Mouse (Mus musculus) neural tube, embryonic 11.5 days (tissue): Measurements from ENCODE around the gene Avpi1. TPM values are rescaled to one million over a fixed set of nuclear protein-coding genes. Genes with fewer than 3 reads are reported as not detected.
A peak's percentile ranks its signal among the peaks of the same experiment; 100 is the strongest.

Source experiments
- ATAC-seq: fragments of 200-750 bp; cut with Nextera tagmentation; 2 replicates; pipeline ENCODE4 v1.8.0; 2017; ENCODE audit warnings: moderate number of reproducible peaks, mild to moderate bottlenecking, moderate TSS enrichment, moderate library complexity; ENCODE audit not compliant: insufficient read depth, low FRiP score, low TSS enrichment
- DNase-seq: peaks from one replicate; pipeline ENCODE4 v3.0.0-alpha.2; 2015; ENCODE audit warnings: low spot score
- H3K27ac ChIP-seq: fragments of 300-500 bp; sonication (generic); 2 replicates; pipeline ENCODE4 v1.5.1; 2014; ENCODE audit warnings: low read depth, mild to moderate bottlenecking, low read length
- H3K27me3 ChIP-seq: fragments of 300-500 bp; sonication (generic); 2 replicates; pipeline ENCODE4 v1.6.1; 2014; ENCODE audit warnings: mild to moderate bottlenecking, low read length, mixed read lengths; ENCODE audit not compliant: control insufficient read depth, insufficient read depth
- H3K36me3 ChIP-seq: fragments of 300-500 bp; sonication (generic); 2 replicates; pipeline ENCODE4 v1.6.1; 2014; ENCODE audit warnings: mild to moderate bottlenecking, low read length, moderate library complexity, mixed read lengths; ENCODE audit not compliant: control insufficient read depth, insufficient read depth
- H3K4me1 ChIP-seq: fragments of 300-500 bp; sonication (generic); 2 replicates; pipeline ENCODE4 v1.6.1; 2014; ENCODE audit warnings: low read length, mixed read lengths; ENCODE audit not compliant: control insufficient read depth, insufficient read depth
- H3K4me2 ChIP-seq: fragments of 300-500 bp; sonication (generic); 2 replicates; pipeline ENCODE4 v1.6.1; 2014; ENCODE audit warnings: low read depth, mild to moderate bottlenecking, moderate library complexity
- H3K4me3 ChIP-seq: fragments of 300-500 bp; sonication (generic); 2 replicates; pipeline ENCODE4 v1.5.1; 2014; ENCODE audit warnings: low read depth, low read length
- H3K9ac ChIP-seq: fragments of 300-500 bp; sonication (generic); 2 replicates; pipeline ENCODE4 v1.6.1; 2014; ENCODE audit warnings: mild to moderate bottlenecking, low read length
- H3K9me3 ChIP-seq: fragments of 300-500 bp; sonication (generic); 2 replicates; pipeline ENCODE4 v1.6.1; 2016; ENCODE audit warnings: low read length; ENCODE audit not compliant: control insufficient read depth
- WGBS: fragments of 180-500 bp; shearing (Covaris S2); extraction: QIAGEN DNeasy Blood & Tissue Kit; methylation state at CpG from one replicate; pipeline ENCODE4 v1.1.7; 2014; 5-methylcytosine and 5-hydroxymethylcytosine counted together
- polyA plus RNA-seq: library from polyadenylated mRNA; unstranded; fragments of >200 nt; fragmentation: Nextera tagmentation; extraction: Ambion mirVana; gene quantifications from 2 replicates; pipeline ENCODE4 v1.2.1, GENCODE M21; 2014

Gene Avpi1
- polyA plus RNA-seq: 13.0 and 13.6 TPM in 2 replicates

GRCm38 (mm10) chr19:42128787-42129508, at the start of gene Avpi1:
Gene Avpi1 (minus strand): TSS chr19:42129059.
- Histone ChIP-seq H3K27ac (no peak within 1 kb of the TSS; the same call in 1 of the 2 replicates), H3K9ac (peak within 1 kb of the TSS; percentile 69), H3K36me3 (no peaks in the 10 kb centered on the region), H3K4me1 (peaks cover 13% of the 10 kb centered on the region), H3K9me3 (no peaks in the 10 kb centered on the region), H3K27me3 (no peaks in the 10 kb centered on the region), H3K4me3 (peak within 1 kb of the TSS; percentile 55), H3K4me2 (peak within 1 kb of the TSS; percentile 94)
- ATAC-seq (peak; percentile 96), DNase-seq (peak; percentile 95)
- under 1% methylated on average over 54 of the region's 54 CpGs for WGBS

GRCm38 (mm10) chr19:42177461-42177860, 48.6 kb upstream of the Avpi1 start:
- no peaks in the 10 kb centered on the region for H3K4me1 ChIP-seq
- 100% methylated on average over 2 of the region's 2 CpGs for WGBS
- H3K9ac ChIP-seq: no peak overlapping the region
- DNase-seq (no peak), ATAC-seq (no peak)
- no peaks in the 10 kb centered on the region for H3K9me3 ChIP-seq
- H3K4me3 ChIP-seq: no peak overlapping the region
- H3K27me3 ChIP-seq: no peaks in the 10 kb centered on the region
- no peak overlapping the region for H3K4me2 ChIP-seq
- H3K36me3 ChIP-seq: peaks cover 2% of the 10 kb centered on the region
- no peak overlapping the region for H3K27ac ChIP-seq

GRCm38 (mm10) chr19:42176841-42177240, 48.0 kb upstream of the Avpi1 start:
- Histone ChIP-seq H3K27me3 (no peaks in the 10 kb centered on the region), H3K4me3 (no peak overlapping the region), H3K9me3 (no peaks in the 10 kb centered on the region), H3K36me3 (peaks cover 2% of the 10 kb centered on the region; the same call in 1 of the 2 replicates), H3K27ac (no peak overlapping the region), H3K4me1 (no peaks in the 10 kb centered on the region), H3K9ac (no peak overlapping the region), H3K4me2 (no peak overlapping the region)
- no peak for DNase-seq
- WGBS: 91% methylated on average over 7 of the region's 7 CpGs
- no peak for ATAC-seq

GRCm38 (mm10) chr19:42170025-42170969, 41.4 kb upstream of the Avpi1 start:
- H3K27ac ChIP-seq: no peak overlapping the region
- H3K4me1 ChIP-seq: peaks cover 7% of the 10 kb centered on the region; the same call in 1 of the 2 replicates
- ATAC-seq (peak; percentile 88), DNase-seq (peak; percentile 95)
- 2% methylated on average over 55 of the region's 56 CpGs for WGBS
- H3K4me2 ChIP-seq: peak overlapping the region; percentile 78
- no peaks in the 10 kb centered on the region for H3K9me3 ChIP-seq
- H3K9ac ChIP-seq: peak overlapping the region; percentile 76
- H3K4me3 ChIP-seq: peak overlapping the region; percentile 75
- no peaks in the 10 kb centered on the region for H3K27me3 ChIP-seq
- H3K36me3 ChIP-seq: no peaks in the 10 kb centered on the region

GRCm38 (mm10) chr19:42169322-42169975, 40.6 kb upstream of the Avpi1 start:
- Histone ChIP-seq H3K27ac (no peak overlapping the region), H3K36me3 (no peaks in the 10 kb centered on the region), H3K9ac (no peak overlapping the region), H3K4me2 (no peak overlapping the region), H3K27me3 (no peaks in the 10 kb centered on the region), H3K4me1 (peaks cover 7% of the 10 kb centered on the region; the same call in 1 of the 2 replicates), H3K9me3 (no peaks in the 10 kb centered on the region), H3K4me3 (no peak overlapping the region)
- ATAC-seq (no peak), DNase-seq (no peak)
- 83% methylated on average over 10 of the region's 10 CpGs for WGBS

GRCm38 (mm10) chr19:42167489-42167888, 38.6 kb upstream of the Avpi1 start:
- H3K9ac ChIP-seq: no peak overlapping the region
- DNase-seq (no peak), ATAC-seq (no peak)
- H3K9me3 ChIP-seq: no peaks in the 10 kb centered on the region
- H3K4me3 ChIP-seq: no peak overlapping the region
- H3K27ac ChIP-seq: no peak overlapping the region
- no peaks in the 10 kb centered on the region for H3K36me3 ChIP-seq
- 63% methylated on average over 9 of the region's 9 CpGs for WGBS
- no peak overlapping the region for H3K4me2 ChIP-seq
- peaks cover 7% of the 10 kb centered on the region; the same call in 1 of the 2 replicates for H3K4me1 ChIP-seq
- no peaks in the 10 kb centered on the region for H3K27me3 ChIP-seq

- Histone ChIP-seq H3K27ac (no peak overlapping the region), H3K9me3 (no peaks in the 10 kb centered on the region)
Observed at GRCm38 (mm10) chr19:42166766-42167165, 37.9 kb upstream of the Avpi1 start.

GRCm38 (mm10) chr19:42166130-42166529, 37.3 kb upstream of the Avpi1 start:
- Histone ChIP-seq H3K36me3 (no peaks in the 10 kb centered on the region), H3K27ac (no peak overlapping the region), H3K9me3 (no peaks in the 10 kb centered on the region), H3K9ac (0 out of 2 replicates have a peak overlapping the region, but pooled peaks have one; percentile 10), H3K4me1 (peaks cover 2% of the 10 kb centered on the region; the same call in 1 of the 2 replicates), H3K27me3 (no peaks in the 10 kb centered on the region), H3K4me3 (no peak overlapping the region), H3K4me2 (peak overlapping the region; percentile 38)
- ATAC-seq (no peak), DNase-seq (peak; percentile 85)
- WGBS: 3% methylated on average over 12 of the region's 12 CpGs

More at GRCm38 (mm10) chr19:42166766-42167165, 37.9 kb upstream of the Avpi1 start:
- 58% methylated on average over 3 of the region's 3 CpGs for WGBS
- Histone ChIP-seq H3K4me1 (peaks cover 7% of the 10 kb centered on the region; the same call in 1 of the 2 replicates), H3K4me3 (no peak overlapping the region), H3K36me3 (no peaks in the 10 kb centered on the region), H3K4me2 (no peak overlapping the region), H3K9ac (no peak overlapping the region), H3K27me3 (no peaks in the 10 kb centered on the region)
- DNase-seq: no peak
- ATAC-seq: no peak
